Mouse (Mus musculus) midbrain, embryonic 12.5 days (tissue): ENCODE data around the gene Gm21083. TPM values are rescaled to one million over a fixed set of nuclear protein-coding genes. Genes with fewer than 3 reads are reported as not detected.
A peak's percentile ranks its signal among the peaks of the same experiment; 100 is the strongest.
"Not testable (repeated sequence)": the region's sequence is repeated elsewhere in the genome, so short reads cannot be mapped to it uniquely, and the experiment has no call there.

Source experiments
- ATAC-seq: fragments of 200-750 bp; cut with Nextera tagmentation; 2 replicates; pipeline ENCODE4 v1.8.0; 2017; ENCODE audit warnings: low read depth, moderate TSS enrichment, moderate library complexity; ENCODE audit not compliant: low FRiP score
- H3K27ac ChIP-seq: fragments of 300-500 bp; sonication (generic); replicated peaks from 2 replicates; pipeline ENCODE4 v1.5.1; 2016; ENCODE audit warnings: mild to moderate bottlenecking
- H3K27me3 ChIP-seq: fragments of 300-500 bp; sonication (generic); 2 replicates; pipeline ENCODE4 v1.6.1; 2016; ENCODE audit warnings: mild to moderate bottlenecking
- H3K36me3 ChIP-seq: fragments of 300-500 bp; sonication (generic); 2 replicates; pipeline ENCODE4 v1.6.1; 2016
- H3K4me1 ChIP-seq: fragments of 300-500 bp; sonication (generic); 2 replicates; pipeline ENCODE4 v1.6.1; 2016
- H3K4me2 ChIP-seq: fragments of 300-500 bp; sonication (generic); replicated peaks from 2 replicates; pipeline ENCODE4 v1.6.1; 2016; ENCODE audit warnings: mild to moderate bottlenecking, moderate library complexity
- H3K4me3 ChIP-seq: fragments of 300-500 bp; sonication (generic); 2 replicates; pipeline ENCODE4 v1.5.1; 2016; ENCODE audit warnings: mild to moderate bottlenecking
- H3K9ac ChIP-seq: fragments of 300-500 bp; sonication (generic); replicated peaks from 2 replicates; pipeline ENCODE4 v1.6.1; 2016; ENCODE audit warnings: mild to moderate bottlenecking, moderate library complexity
- H3K9me3 ChIP-seq: fragments of 300-500 bp; sonication (generic); 2 replicates; pipeline ENCODE4 v1.6.1; 2016; ENCODE audit warnings: mild to moderate bottlenecking
- WGBS: fragments of 180-500 bp; shearing (Covaris S2); methylation state at CpG from one replicate; pipeline ENCODE4 v1.1.7; 2016; 5-methylcytosine and 5-hydroxymethylcytosine counted together
- polyA plus RNA-seq: library from polyadenylated mRNA; unstranded; fragments of >200 nt; fragmentation: Nextera tagmentation; extraction: Ambion mirVana; gene quantifications from 2 replicates; pipeline ENCODE4 v1.2.1, GENCODE M21; 2016

Gm21083 gene
- not detected in 2 replicates for polyA plus RNA-seq

DNA sequence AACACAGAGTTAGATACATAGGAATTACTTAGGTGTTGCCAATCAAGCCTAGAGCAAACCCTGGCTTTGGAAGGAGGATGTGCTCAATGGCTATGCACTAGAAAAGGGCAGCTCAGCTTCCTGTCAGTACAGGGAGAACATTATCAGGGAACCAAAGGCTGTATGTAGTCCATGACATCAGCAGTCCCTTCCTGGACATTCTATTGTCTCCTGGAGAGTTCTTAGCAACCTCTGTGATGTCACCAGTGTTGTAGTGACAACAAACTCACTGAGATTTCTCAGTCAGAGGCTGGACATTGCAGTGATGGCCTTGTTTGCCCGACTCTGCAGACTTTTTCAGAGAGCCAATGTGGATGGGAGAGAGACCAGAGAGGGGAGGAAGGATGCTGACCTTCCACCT, at the start of gene Gm21083:
Gene Gm21083, plus strand, starts transcription at position 301 of the 400 bp plus-strand sequence.
- not testable (repeated sequence) for ATAC-seq, H3K36me3 ChIP-seq, H3K9ac ChIP-seq, H3K4me1 ChIP-seq, H3K4me2 ChIP-seq, H3K27ac ChIP-seq, H3K4me3 ChIP-seq, H3K27me3 ChIP-seq
- H3K9me3 ChIP-seq: peaks cover 18% of the 10 kb centered on the region
- no CpG with 5 or more reads among the region's 1 CpGs for WGBS

DNA sequence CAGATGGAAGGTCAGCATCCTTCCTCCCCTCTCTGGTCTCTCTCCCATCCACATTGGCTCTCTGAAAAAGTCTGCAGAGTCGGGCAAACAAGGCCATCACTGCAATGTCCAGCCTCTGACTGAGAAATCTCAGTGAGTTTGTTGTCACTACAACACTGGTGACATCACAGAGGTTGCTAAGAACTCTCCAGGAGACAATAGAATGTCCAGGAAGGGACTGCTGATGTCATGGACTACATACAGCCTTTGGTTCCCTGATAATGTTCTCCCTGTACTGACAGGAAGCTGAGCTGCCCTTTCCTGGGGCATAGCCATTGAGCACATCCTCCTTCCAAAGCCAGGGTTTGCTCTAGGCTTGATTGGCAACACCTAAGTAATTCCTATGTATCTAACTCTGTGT, 48.0 kb upstream of the Gm21083 start, which contains the start of gene Gm21190:
Gene Gm21190, minus strand, starts transcription at position 101 of the 400 bp plus-strand sequence.
- not testable (repeated sequence) for H3K27ac ChIP-seq, H3K9ac ChIP-seq, H3K4me3 ChIP-seq, H3K4me1 ChIP-seq, ATAC-seq, H3K4me2 ChIP-seq, H3K36me3 ChIP-seq, H3K27me3 ChIP-seq
- H3K9me3 ChIP-seq: peaks cover 36% of the 10 kb centered on the region
- 33% methylated on average over 1 of the region's 1 CpGs for WGBS

DNA sequence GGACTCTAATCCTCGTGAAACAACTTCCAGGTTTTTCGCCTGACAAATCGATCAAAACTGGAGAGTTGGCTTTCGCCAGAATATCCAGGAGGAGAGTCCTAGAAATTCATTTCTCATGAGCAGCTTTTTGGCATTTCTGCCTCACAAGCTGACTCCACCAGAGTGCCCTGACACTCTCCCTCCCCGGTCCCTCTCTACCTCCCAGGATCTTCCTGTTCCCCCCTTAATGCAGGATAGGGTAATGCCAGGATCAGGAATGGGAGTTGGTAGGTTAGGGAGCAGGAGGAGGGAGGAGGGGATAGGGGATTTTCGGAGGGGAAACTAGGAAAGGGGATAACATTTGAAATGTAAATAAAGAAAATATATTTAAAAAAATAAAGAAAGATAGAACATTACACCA, 28.5 kb upstream of the Gm21083 start:
- H3K4me2 ChIP-seq, H3K27me3 ChIP-seq, H3K36me3 ChIP-seq, H3K4me3 ChIP-seq, H3K27ac ChIP-seq, H3K4me1 ChIP-seq, H3K9ac ChIP-seq, ATAC-seq: not testable (repeated sequence)
- 80% methylated on average over 6 of the region's 6 CpGs for WGBS
- H3K9me3 ChIP-seq: peaks cover 22% of the 10 kb centered on the region

DNA sequence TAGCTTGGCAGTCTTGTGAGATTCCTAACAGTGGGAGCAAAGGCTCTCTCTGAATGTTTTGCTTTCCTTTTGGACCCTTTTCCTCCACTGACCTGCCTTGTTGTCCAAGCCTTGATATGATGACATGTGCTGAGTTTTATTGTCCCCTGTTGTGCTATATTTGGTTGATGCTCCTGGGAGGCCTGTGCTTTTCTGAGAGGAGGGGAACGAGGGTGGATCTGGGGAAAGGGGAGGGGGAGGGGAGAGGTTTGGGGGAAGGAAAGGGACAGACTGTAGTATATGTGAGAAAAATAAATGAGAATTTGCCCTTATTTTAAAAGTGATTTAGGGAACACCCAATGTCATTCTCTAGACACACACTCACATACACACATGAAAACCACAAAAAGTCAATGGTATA, 28.0 kb upstream of the Gm21083 start:
- not testable (repeated sequence) for H3K9ac ChIP-seq, ATAC-seq, H3K36me3 ChIP-seq, H3K4me3 ChIP-seq, H3K27me3 ChIP-seq, H3K27ac ChIP-seq, H3K4me1 ChIP-seq, H3K4me2 ChIP-seq
- WGBS: 38% methylated on average over 1 of the region's 1 CpGs
- peaks cover 24% of the 10 kb centered on the region for H3K9me3 ChIP-seq

DNA sequence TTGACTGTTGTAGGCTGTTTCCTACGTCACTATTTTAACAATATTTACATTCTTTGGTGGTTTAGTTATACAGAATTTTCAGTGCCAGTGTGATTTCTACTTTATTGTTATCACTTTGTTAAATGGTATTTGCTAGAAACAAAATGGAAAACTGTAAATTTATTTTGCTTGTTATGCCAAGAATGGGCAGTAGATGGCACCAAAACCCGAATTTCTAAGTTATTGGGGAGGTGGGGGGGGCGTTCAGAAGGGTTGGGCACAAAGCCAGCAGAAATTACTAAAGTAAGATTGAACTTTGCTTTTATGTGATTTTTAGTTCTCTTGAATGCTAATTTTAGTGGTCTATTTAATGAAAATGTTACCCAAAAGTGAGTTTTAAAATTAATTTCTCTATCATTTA, 27.5 kb upstream of the Gm21083 start:
- not testable (repeated sequence) for H3K4me2 ChIP-seq, H3K4me1 ChIP-seq, H3K36me3 ChIP-seq, H3K27me3 ChIP-seq, H3K9ac ChIP-seq, ATAC-seq, H3K27ac ChIP-seq, H3K4me3 ChIP-seq
- WGBS: 15% methylated on average over 3 of the region's 3 CpGs
- H3K9me3 ChIP-seq: peaks cover 25% of the 10 kb centered on the region

DNA sequence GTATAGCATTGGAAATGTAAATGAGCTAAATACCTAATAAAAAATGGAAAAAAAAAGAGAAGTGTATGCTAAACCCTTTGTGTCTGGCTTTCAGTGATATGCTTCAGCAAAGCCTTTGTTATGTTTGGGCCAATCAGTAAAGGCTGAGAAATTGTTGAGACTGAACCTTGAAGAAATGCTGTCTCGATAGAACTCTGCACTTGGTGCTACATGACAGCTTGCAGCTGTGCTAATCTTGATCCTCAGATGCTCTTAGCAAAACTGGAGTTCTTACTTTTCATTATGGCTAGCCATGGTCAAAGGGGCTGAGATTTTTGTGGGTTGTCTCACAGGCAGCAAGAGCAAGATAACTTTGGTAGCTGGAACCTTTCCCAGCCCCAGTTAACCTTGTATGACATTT, 18.5 kb upstream of the Gm21083 start:
- WGBS: 68% methylated on average over 1 of the region's 1 CpGs
- not testable (repeated sequence) for H3K9ac ChIP-seq, H3K4me3 ChIP-seq, ATAC-seq, H3K4me1 ChIP-seq, H3K4me2 ChIP-seq, H3K36me3 ChIP-seq, H3K27me3 ChIP-seq, H3K27ac ChIP-seq
- peaks cover 24% of the 10 kb centered on the region for H3K9me3 ChIP-seq

DNA sequence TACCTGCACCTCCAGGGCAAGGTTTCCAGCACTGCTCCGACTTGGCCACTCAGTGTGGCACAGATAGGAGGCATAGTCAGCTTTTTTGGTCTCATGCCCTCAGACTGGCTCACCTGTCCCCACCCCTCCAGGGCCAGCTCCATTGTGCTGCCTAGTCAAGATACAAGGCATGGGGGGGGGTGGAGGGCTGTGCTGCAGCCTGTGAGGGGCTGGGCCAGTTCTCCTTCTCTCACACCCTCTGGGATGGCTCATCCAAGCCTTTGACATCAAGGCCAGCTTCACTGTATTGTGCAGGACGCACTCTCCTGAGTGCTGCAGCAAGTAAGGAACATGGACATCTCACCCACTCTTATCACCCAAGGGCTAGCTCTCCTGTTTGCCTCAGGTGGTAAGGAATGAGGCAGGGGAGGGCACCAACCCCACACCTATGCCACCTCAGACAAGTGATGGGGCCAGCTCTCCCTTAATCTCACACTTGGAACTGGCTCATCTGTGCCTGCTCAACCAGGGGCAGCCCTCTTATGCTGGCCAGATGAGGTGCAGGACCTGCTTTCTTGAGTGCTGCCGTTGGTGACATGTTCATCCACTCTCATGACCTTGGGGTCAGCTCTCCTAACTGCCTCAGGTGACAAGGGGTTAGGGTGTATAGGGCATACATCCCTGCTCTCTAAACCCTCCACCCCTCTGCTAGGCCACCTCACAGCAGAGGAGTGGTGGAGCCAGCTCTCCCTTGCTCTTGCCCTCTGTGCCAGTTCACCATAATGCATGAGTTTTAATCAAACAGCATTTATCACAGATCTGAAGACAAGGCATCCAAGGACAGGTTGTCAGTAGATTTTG, 15.5 kb upstream of the Gm21083 start:
- H3K27ac ChIP-seq, H3K4me3 ChIP-seq, H3K36me3 ChIP-seq, H3K4me1 ChIP-seq, H3K9ac ChIP-seq, H3K27me3 ChIP-seq, H3K4me2 ChIP-seq: not testable (repeated sequence)
- WGBS: 81% methylated on average over 3 of the region's 3 CpGs
- ATAC-seq: peak; percentile 42
- peaks cover 20% of the 10 kb centered on the region for H3K9me3 ChIP-seq

DNA sequence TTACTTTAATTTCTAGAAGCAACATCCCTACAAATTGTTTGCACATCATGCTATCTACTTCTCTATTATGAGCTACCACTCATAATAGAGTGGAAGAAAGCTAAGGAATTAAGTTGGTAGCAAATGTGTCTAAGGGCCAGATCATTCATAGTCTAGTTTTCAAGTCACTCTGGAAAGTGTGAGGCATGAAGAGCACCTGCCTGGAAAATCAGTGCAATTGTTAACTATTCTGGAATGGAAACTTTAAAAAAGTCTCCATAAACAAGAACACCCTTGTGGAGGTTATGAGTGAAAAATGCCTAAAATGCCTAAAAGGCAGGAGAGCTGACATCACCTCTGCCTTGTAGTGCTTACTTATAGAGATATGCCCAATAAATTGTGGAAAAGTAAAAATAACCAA, 3.4 kb upstream of the Gm21083 start:
- not testable (repeated sequence) for H3K27me3 ChIP-seq, H3K27ac ChIP-seq, H3K4me2 ChIP-seq, H3K4me1 ChIP-seq, ATAC-seq, H3K9ac ChIP-seq, H3K4me3 ChIP-seq, H3K36me3 ChIP-seq
- peaks cover 15% of the 10 kb centered on the region for H3K9me3 ChIP-seq

DNA sequence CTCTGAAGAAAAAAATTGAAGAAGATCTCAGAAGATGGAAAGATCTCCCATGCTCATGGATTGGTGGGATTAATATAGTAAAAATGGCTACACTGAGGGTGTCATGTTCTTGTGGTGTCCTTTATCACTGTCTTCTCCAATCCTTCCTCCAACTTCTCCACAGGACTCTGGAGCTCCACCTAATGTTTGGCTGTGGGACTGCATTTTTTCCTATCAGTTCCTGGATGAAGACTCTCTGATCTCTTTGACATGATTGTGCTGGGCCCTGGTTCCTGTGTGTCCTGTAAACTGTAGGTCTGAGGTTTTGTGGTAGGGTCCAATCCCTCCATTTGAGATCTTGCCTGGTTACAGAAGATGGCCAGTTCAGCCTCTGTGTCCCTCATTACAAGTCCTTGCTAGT, 9.2 kb downstream of the Gm21083 start:
- ATAC-seq, H3K4me2 ChIP-seq, H3K9me3 ChIP-seq, H3K27me3 ChIP-seq, H3K4me1 ChIP-seq, H3K36me3 ChIP-seq, H3K4me3 ChIP-seq, H3K27ac ChIP-seq, H3K9ac ChIP-seq: not testable (repeated sequence)

DNA sequence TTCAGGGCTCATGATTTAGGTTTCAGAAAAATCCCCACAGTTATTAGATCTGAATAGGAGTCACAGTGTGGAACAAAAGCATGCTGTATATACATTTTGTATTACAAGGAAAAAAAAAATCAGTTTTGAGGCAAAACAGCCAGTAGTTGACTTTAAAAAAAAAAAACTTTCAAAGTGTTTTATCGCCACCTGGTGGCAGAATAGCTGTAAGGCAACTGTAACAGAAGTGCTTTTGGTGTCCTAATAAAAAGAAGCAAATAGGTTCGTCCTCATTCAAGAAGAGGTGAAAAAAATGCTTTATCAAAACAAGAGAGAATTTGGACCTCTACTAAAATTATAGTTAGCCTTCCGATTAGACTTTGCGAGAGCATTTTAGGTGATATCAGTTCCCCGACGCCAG, 11.2 kb downstream of the Gm21083 start:
- not testable (repeated sequence) for H3K9ac ChIP-seq, H3K27ac ChIP-seq, H3K4me2 ChIP-seq, H3K27me3 ChIP-seq, ATAC-seq, H3K4me3 ChIP-seq, H3K4me1 ChIP-seq, H3K9me3 ChIP-seq, H3K36me3 ChIP-seq
- 36% methylated on average over 6 of the region's 6 CpGs for WGBS

DNA sequence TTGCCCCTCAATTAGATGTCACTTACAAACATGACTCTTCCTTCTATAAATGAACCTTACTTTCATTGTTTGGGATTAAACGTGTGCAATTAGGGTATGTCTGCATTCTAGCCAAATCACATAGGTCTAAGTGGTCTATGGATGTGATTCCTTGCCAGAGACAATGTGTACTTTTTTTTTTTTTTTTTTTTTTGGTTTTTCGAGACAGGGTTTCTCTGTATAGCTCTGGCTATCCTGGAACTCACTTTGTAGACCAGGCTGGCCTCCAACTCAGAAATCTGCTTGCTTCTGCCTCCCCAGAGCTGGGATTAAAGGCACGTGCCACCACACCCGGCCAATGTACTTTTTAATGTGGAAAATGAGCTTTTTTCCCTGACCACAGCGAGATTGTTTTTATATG, 13.5 kb downstream of the Gm21083 start:
- not testable (repeated sequence) for ATAC-seq, H3K4me3 ChIP-seq
- WGBS: 61% methylated on average over 5 of the region's 5 CpGs

DNA sequence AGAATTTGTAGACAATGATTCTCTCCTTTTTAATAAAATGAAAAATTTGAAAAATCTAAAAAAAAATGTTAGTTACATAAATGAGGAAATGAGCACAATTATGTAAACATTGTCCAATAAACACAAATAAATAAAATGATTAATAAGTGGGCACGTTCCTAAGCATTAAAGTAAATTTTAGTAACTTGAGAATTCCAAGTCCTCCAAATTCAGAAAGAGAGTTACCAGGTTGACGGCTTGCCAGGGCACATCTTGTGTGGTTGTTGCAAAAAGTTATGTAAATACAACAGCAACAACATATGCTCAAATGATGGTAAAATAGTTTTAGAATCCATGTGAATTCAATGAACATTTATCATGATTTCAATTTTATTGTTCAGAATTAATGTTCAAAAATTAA, 14.4 kb downstream of the Gm21083 start:
- peak; percentile 65; the same call in 1 of the 2 replicates for ATAC-seq
- H3K4me1 ChIP-seq, H3K9ac ChIP-seq, H3K27ac ChIP-seq, H3K27me3 ChIP-seq, H3K36me3 ChIP-seq, H3K4me2 ChIP-seq, H3K4me3 ChIP-seq: not testable (repeated sequence)
- whole genome bisulfite sequencing: 72% methylated on average over 2 of the region's 2 CpGs
- peaks cover 12% of the 10 kb centered on the region; the same call in 1 of the 2 replicates for H3K9me3 ChIP-seq

More for the DNA sequence above, 13.5 kb downstream of the Gm21083 start:
- not testable (repeated sequence) for H3K27me3 ChIP-seq, H3K27ac ChIP-seq, H3K9ac ChIP-seq, H3K9me3 ChIP-seq, H3K4me1 ChIP-seq, H3K36me3 ChIP-seq, H3K4me2 ChIP-seq

DNA sequence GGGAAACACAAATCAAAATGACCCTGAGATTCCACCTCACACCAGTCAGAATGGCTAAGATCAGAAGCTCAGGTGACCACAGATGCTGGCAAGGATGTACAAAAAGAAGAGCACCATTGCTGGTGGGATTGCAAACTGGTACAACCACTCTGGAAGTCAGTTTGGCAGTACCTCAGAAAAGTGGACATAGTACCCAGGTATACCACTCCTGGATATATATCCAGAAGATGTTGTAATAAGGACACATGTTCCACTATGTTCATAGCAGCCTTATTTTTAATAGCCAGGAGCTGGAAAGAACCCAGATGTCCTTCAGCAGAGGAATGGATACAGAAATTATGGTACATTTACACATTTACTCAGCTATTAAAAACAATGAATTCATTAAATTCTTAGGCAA, 21.7 kb downstream of the Gm21083 start:
- H3K36me3 ChIP-seq, H3K27me3 ChIP-seq, H3K27ac ChIP-seq, ATAC-seq, H3K9ac ChIP-seq, H3K4me1 ChIP-seq, H3K4me3 ChIP-seq, H3K4me2 ChIP-seq: not testable (repeated sequence)
- peaks cover 30% of the 10 kb centered on the region for H3K9me3 ChIP-seq
